Mouse (Mus musculus): ENCODE measurements around the gene Nup210l.

Nup210l gene

GRCm38 (mm10) chr3:90179566-90179965 lies 75.6 kb downstream of the Nup210l start:
- DNase-seq, result no peak

GRCm38 (mm10) chr3:90183581-90183980 lies 79.6 kb downstream of the Nup210l start:
- peak in 1 of 2 experiments; percentile 32 for DNase-seq

DNA sequence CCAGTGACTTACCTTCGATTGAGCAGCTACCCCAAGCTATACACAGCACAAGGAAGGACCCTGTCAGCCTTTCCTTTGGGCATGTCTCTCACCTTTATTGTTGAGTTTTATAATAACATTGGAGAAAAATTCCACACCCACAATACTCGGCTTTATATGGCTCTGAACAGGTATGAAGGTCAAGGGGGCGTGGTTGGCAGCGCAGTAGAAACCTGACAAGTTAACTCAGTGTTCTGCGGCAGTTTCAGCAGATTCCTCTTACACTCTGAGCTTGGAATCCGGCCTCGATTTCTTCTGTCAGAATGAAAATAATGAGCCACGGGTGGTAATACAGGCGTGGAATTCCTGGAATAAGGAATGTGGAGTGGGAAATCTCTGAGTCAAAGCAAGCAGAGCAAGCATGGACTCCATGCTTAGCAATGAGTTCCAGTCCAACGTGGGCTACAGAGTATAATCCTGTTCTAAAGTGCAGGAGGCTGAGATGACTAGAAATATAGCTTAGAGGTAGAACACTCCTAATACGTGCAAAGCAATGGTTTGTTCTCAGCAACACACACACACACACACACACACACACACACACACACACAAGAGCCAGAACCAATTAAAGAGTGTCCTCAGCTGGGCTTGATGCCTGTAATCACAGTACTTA lies 87.1 kb downstream of the Nup210l start:
- no peak for DNase-seq

DNA sequence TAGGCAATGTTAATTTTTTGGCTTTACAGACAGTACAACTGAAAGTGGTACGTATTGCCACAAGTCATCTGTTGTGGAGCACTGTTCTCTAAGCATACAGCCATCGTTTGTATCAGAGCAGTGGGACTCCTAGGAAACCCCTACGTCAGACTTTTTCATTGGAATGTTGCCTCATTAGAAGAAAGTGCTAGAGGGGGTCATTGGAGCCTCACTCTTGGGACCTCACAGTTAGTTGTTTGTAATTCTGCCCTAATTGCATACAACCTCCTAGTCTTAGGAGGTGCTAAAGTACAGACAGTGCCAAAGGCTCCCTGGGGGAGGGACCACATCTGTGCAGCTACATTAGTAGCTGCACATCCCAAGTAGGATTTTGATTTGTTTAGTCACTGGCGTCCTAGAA lies 90.8 kb downstream of the Nup210l start:
- DNase-seq, result no peak

- no peak for DNase-seq
Observed at GRCm38 (mm10) chr3:90195644-90196043, 91.7 kb downstream of the Nup210l start.

GRCm38 (mm10) chr3:90197548-90197947 lies 93.6 kb downstream of the Nup210l start:
- no peak for DNase-seq

- no peak for DNase-seq
Observed at GRCm38 (mm10) chr3:90202884-90203283, 99.0 kb downstream of the Nup210l start.

- DNase-seq, result no peak
Observed at GRCm38 (mm10) chr3:90203619-90204018, 99.7 kb downstream of the Nup210l start.

DNA sequence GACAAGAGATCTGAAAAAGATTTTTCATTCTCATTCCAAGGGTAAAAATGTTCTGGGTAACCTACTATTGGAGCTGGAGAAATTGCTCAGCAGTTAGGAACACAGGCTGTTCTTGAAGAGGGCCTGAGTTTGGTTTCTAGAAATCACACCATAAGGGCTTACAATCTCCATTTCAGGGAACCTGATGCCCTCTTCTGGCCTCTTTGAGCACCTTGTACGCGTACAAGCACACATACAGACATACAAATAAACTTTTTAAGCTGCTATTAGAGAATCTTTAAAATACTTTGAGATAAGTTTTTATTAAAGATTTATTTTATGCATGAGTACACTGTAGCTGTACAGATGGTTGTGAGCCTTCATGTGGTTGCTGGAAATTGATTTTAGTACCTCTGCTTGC lies 100.7 kb downstream of the Nup210l start:
- DNase-seq, result no peak

- no peak for DNase-seq
Observed at GRCm38 (mm10) chr3:90208662-90209061, 104.7 kb downstream of the Nup210l start.

- DNase-seq, result no peak
Observed at GRCm38 (mm10) chr3:90209908-90210566, 106.1 kb downstream of the Nup210l start.

- DNase-seq, result no peak
Observed at GRCm38 (mm10) chr3:90211475-90212398, 107.8 kb downstream of the Nup210l start.

DNA sequence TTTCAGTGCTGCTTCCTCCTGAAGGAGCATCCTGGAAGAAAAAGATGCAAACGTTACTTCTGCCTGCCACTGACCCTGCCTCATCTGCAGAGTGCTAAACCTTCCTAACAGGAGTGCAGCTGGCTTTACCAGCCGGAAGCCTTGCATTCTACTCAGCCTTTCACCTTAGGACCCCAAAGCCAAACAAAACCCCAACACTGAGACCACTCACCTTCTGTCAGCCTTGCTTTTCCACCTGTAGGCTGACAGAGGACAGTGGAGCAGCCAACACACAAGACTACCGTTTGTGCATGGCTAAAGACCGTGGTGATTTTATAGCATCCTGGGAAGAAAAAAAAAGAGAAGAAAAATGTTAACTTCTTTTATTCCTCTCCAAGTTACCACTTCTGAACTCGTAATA lies 108.8 kb downstream of the Nup210l start:
- no peak for DNase-seq

DNA sequence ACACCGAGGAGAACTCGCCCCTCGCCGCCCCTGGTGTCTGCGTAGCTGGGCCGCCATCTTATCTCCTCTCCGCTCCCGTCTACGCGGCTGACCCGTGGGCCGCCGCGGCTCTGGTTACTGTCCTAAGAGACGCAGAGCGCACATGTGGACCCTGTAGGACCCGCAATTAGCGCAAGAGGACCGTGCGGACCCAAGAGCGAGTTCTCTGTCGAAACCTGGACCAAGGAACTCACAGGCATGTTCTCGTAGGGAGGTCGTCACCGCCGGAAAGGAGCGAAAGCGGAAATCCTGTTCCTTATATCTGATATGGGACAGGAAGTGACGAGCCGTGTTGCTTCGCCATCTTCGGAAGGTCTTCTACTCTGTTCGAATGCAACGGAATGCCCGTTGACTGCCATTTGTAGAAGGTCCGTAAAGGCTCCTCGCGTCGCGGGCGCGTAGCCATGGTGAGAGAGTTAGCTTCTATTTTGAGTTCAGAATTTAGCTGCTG lies 109.5 kb downstream of the Nup210l start, which contains the start of the genes Rps27 and Rab13:
Rps27 (minus strand) TSS at position 275 of the 490 bp plus-strand sequence.
Rab13 (plus strand) TSS at position 319 of the 490 bp plus-strand sequence.
- peak; percentile 90 to 95 for DNase-seq

DNA sequence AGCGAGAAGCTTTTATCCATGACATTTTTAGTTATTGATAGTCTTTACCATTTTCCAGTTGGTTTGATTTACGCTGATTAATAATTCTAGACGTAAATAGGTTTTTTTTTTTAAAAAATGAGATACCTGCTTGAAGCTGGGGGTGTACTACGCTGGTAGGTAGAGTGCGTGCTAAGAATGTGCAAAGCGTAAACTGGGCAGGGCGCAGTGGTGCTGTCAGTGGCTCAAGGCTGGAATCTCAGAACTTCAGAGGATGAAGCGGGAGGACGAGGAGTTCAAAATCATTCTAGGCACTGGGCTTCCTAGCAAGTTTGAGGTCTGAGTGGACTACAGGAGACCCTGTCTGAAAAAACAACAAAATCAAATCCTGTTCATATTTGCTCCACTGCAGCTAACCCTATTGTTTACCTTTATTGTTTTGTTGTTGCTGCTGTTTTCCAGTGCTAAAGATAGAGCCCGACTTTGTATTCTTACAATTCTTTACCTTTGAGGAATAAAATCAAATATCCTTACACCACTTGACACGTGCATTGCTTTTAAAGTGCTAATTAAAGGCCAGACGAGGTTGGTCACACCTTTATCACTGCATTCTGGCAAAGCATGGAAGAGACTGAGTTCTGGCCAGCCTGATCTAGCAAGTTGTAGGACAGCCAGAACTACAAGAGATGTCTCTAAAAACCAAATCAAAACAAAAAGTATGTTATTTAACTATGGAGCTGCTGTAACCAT lies 110.2 kb downstream of the Nup210l start:
- peak; percentile 39 to 56 for DNase-seq

DNA sequence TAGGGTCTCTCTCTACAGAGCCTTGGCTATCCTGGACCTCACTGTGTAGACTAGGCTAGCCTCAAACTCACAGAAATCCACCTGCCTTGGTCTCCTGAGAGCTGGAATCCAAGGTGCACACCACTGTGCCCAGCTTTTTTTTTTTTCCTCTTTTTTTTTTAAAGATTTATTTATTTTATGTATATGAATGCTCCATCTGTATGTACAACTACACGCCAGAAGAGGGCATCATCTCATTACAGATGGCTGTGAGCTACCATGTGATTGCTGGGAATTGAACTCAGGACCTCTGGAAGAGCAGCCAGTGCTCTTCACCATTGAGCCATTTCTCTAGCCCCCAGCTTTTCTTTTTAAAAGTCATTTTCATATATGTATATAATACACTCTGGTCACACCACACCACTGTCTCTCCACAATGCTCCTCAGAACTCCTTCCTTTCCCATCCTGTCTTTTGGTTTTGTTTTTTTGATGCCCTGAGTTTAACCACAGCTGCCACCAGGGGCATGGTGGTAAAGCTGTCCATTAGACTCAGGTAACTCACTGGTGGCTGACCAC lies 112.0 kb downstream of the Nup210l start:
- DNase-seq, result peak in 1 of 2 experiments; percentile 38

GRCm38 (mm10) chr3:90220088-90220487 lies 116.2 kb downstream of the Nup210l start:
- DNase-seq, result peak in 1 of 2 experiments; percentile 73

DNA sequence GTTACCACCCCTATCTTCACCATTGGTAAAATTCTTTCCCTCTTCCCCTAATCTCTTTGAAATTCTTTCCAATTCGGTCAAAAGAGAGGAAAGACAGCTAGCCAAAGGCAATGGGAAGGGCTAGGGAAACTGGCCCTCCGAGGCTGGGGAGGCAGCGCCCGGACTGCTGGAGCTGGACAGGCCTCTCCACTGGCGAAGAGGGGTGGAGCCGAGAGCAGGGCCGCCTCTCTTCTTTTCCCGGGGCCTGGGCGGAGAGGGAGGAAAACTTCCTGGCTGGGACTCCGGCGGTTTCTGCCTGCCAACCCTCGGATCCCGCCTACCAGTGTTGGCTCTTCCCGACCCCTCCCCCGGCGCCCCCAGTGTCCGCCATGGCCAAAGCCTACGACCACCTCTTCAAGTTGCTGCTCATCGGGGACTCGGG lies 116.6 kb downstream of the Nup210l start:
- DNase-seq, result peak; percentile 85 to 92

DNA sequence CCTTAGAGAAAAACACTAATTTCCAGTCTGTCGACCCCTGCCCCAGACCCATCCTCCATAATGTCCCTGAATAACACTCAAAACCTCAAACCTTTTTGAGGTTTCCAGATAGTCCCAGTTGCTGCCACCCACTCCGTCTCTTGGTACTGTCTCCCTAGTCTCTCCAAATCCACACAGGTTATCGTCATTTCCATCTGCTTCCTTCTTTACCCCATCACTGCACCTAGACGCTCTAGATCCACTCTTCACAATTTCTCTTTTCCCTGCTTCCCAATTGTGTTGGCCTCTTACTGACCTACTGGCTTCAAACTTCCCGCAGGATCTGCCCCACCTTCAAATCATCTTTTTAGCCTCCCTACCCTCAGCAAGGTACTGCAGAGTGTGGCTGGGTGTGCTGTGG lies 117.2 kb downstream of the Nup210l start:
- no peak for DNase-seq

DNA sequence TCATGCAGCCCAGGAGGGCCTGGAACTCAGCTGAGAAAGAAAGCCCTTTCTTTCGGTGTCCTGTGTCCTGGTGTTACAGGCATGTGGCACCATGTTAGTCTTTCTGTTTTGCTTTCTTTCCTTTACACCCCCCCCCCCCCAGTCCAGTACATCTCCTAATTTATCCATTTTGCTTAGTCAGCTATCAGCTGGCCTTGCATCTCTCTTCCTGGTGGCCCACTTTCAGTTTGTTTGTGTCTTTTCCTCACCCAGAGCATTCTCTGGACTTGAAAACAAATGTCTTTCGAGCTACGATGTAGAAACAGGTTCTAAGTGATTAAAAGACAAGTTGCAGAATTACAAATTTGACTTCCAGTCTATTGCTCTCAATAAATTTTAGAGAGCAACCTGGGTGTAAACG lies 118.5 kb downstream of the Nup210l start:
- no peak for DNase-seq

DNA sequence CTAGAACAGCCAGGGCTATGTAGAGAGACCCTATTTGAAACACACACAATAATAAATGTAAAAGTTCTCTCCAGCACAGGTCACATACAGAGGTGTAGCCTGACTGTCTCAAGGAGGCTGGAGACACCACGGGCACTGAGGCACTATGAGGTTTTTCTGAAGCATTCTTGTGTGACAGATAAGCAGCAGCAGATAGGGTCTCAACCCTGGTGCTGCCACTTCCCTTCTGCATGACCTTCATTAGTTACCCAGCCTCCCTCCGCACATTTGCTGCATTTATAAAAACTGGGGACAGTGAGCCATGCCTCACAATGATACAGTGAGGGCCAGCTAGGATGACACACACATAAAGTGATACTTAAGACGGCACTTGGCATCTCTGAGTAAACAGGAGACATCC lies 119.0 kb downstream of the Nup210l start:
- no peak for DNase-seq

DNA sequence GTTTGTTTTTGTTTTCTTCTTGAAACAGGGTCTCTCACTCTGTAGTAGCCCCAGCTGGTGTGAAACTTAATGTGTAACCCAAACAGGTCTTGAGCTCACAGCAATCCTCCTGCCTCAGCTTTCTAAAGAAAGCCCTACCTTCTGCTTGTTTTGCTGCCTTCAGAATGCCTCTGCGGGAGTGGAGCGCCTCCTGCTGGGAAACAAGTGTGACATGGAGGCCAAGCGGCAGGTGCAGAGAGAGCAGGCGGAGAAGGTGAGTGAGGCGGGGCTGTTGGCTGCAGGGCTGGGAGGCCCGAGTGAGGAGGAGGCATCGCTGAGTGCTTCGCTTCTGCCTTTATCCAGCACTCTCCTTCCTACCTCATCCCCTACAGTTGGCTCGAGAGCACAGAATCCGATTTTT lies 120.4 kb downstream of the Nup210l start:
- DNase-seq, result no peak
